ENCODE assay signal across 17 mouse cellular contexts in the genomic region with DNA sequence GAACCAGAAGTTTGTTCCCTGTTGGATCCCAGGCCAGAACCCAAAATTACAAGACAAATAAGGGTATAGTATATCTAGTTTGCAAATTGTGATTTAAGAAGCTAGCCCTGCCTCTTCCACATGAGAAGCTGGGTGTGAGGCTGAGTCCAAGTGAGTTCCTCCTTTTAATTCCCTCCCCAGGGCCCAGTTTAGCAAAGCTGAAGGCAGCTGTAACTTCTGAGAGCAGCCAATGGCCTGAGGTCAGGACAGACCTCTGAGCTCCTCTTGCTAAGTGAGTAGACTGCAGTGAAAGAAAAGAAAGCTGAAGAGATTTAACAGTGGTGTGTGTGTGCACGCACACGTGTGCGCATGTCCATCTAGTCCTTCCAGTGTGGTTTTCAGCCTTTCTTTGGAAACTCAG. TPM values are rescaled to one million over a fixed set of nuclear protein-coding genes. Genes with fewer than 3 reads are reported as not detected.
DNase-seq lines count a peak whose midpoint lies in the region; ATAC-seq and TF ChIP-seq lines count a peak whose summit lies in the region.
"Had no signal": no experiment of that assay in that cellular context is flagged by ENCODE, and none has a peak within 500 bp of the region (broad histone marks: within the 10 kb centered on the region; RNA-seq: fewer than 3 reads in every experiment).

No protein-coding gene starts in this region.

- WGBS in heart, embryonic 13.5 days = 94% methylated on average over 3 of the region's 3 CpGs
- WGBS in heart, embryonic 10.5 days = 95% methylated on average over 3 of the region's 3 CpGs
- WGBS in midbrain, embryonic 14.5 days = 66% methylated on average over 3 of the region's 3 CpGs
- 56% methylated on average over 3 of the region's 3 CpGs for WGBS in midbrain, postnatal 0 days
- 79% methylated on average over 3 of the region's 3 CpGs for WGBS in limb, embryonic 12.5 days

- H3K27me3 ChIP-seq in heart, embryonic 13.5 days (replicated peaks) = no peaks in the 10 kb centered on the region
- no peaks in the 10 kb centered on the region for H3K27me3 ChIP-seq in heart, embryonic 10.5 days (ENCODE audit: insufficient read depth, poor library complexity, severe bottlenecking)
- H3K27me3 ChIP-seq in midbrain, embryonic 14.5 days (ENCODE audit: control insufficient read depth, insufficient read depth, low read length) = no peaks in the 10 kb centered on the region
- H3K27me3 ChIP-seq in midbrain, postnatal 0 days (ENCODE audit: insufficient read depth, low read length) = no peaks in the 10 kb centered on the region
- H3K27me3 ChIP-seq in limb, embryonic 12.5 days = no peaks in the 10 kb centered on the region
- H3K27me3 ChIP-seq: midbrain, embryonic 12.5 days; neural tube, embryonic 15.5 days had no signal

- H3K9me3 ChIP-seq in heart, embryonic 13.5 days = no peaks in the 10 kb centered on the region
- H3K9me3 ChIP-seq in heart, embryonic 10.5 days = no peaks in the 10 kb centered on the region
- no peaks in the 10 kb centered on the region for H3K9me3 ChIP-seq in midbrain, embryonic 14.5 days (ENCODE audit: control insufficient read depth, low read length)
- H3K9me3 ChIP-seq in midbrain, postnatal 0 days (ENCODE audit: low read length) = no peaks in the 10 kb centered on the region
- H3K9me3 ChIP-seq in limb, embryonic 12.5 days = no peaks in the 10 kb centered on the region
- H3K9me3 ChIP-seq: midbrain, embryonic 12.5 days; neural tube, embryonic 15.5 days had no signal

- no peak overlapping the region for H3K27ac ChIP-seq in heart, embryonic 13.5 days (replicated peaks)
- no peak overlapping the region for H3K27ac ChIP-seq in heart, embryonic 10.5 days
- H3K27ac ChIP-seq in midbrain, embryonic 14.5 days (replicated peaks; ENCODE audit: low read depth, low read length) = no peak overlapping the region; the same call in 1 of the 2 replicates
- H3K27ac ChIP-seq in midbrain, postnatal 0 days (ENCODE audit: low read depth, low read length) = no peak overlapping the region
- H3K27ac ChIP-seq in limb, embryonic 12.5 days = peak overlapping the region; percentile 77
- H3K27ac ChIP-seq: midbrain, embryonic 12.5 days; neural tube, embryonic 15.5 days had no signal

- peaks cover 47% of the 10 kb centered on the region for H3K4me1 ChIP-seq in heart, embryonic 13.5 days
- H3K4me1 ChIP-seq in heart, embryonic 10.5 days = peaks cover 43% of the 10 kb centered on the region
- H3K4me1 ChIP-seq in midbrain, embryonic 14.5 days (ENCODE audit: control insufficient read depth, insufficient read depth, low read length) = 0 out of 2 replicates have a peak, but pooled peaks cover 12% of the 10 kb centered on the region
- peaks cover 5% of the 10 kb centered on the region; the same call in 1 of the 2 replicates for H3K4me1 ChIP-seq in midbrain, postnatal 0 days (ENCODE audit: insufficient read depth, low read length)
- H3K4me1 ChIP-seq in limb, embryonic 12.5 days (replicated peaks) = peaks cover 60% of the 10 kb centered on the region

- no peak overlapping the region for H3K4me3 ChIP-seq in heart, embryonic 13.5 days
- no peak overlapping the region for H3K4me3 ChIP-seq in heart, embryonic 10.5 days
- no peak overlapping the region for H3K4me3 ChIP-seq in midbrain, embryonic 14.5 days (replicated peaks; ENCODE audit: low read depth, low read length)
- H3K4me3 ChIP-seq in midbrain, postnatal 0 days (ENCODE audit: low read depth, low read length) = no peak overlapping the region
- no peak overlapping the region for H3K4me3 ChIP-seq in limb, embryonic 12.5 days (replicated peaks)
- H3K4me3 ChIP-seq: midbrain, embryonic 12.5 days; neural tube, embryonic 15.5 days had no signal

- no peaks in the 10 kb centered on the region for H3K36me3 ChIP-seq in heart, embryonic 13.5 days
- 0 out of 2 replicates have a peak, but pooled peaks cover under 1% of the 10 kb centered on the region for H3K36me3 ChIP-seq in heart, embryonic 10.5 days
- no peaks in the 10 kb centered on the region for H3K36me3 ChIP-seq in midbrain, embryonic 14.5 days (ENCODE audit: control insufficient read depth, insufficient read depth, low read length)
- H3K36me3 ChIP-seq in midbrain, postnatal 0 days (ENCODE audit: insufficient read depth, low read length) = no peaks in the 10 kb centered on the region
- no peaks in the 10 kb centered on the region for H3K36me3 ChIP-seq in limb, embryonic 12.5 days
- H3K36me3 ChIP-seq: midbrain, embryonic 12.5 days; neural tube, embryonic 15.5 days had no signal

- no peak for DNase-seq in heart, embryonic 10.5 days (ENCODE audit: low spot score)
- DNase-seq in midbrain, embryonic 14.5 days = peak; percentile 21
- no peak for DNase-seq in midbrain, postnatal 0 days (ENCODE audit: low spot score)
- no peak for DNase-seq in embryo, embryonic 10 days (ENCODE audit: low spot score)
- DNase-seq in thymus, postnatal 4 days = no peak
- DNase-seq: embryo, embryonic 11 days; gastrocnemius, postnatal 36 days; kidney, postnatal 36 days; lung, adult 2 months; right cerebral cortex, adult 18-20 months; thymus, postnatal 25 days had no signal

- no peak overlapping the region for H3K4me2 ChIP-seq in heart, embryonic 13.5 days
- no peak overlapping the region for H3K4me2 ChIP-seq in midbrain, embryonic 14.5 days (ENCODE audit: low read length)
- H3K4me2 ChIP-seq in midbrain, postnatal 0 days (ENCODE audit: low read depth, low read length, poor library complexity, severe bottlenecking) = no peak overlapping the region
- no peak overlapping the region for H3K4me2 ChIP-seq in limb, embryonic 12.5 days
- H3K4me2 ChIP-seq: midbrain, embryonic 12.5 days; neural tube, embryonic 15.5 days had no signal

- 0 out of 2 replicates have a peak overlapping the region, but pooled peaks have one; percentile 28 for H3K9ac ChIP-seq in heart, embryonic 13.5 days
- no peak overlapping the region; the same call in 1 of the 2 replicates for H3K9ac ChIP-seq in midbrain, embryonic 14.5 days (replicated peaks; ENCODE audit: low read length)
- no peak overlapping the region for H3K9ac ChIP-seq in midbrain, postnatal 0 days (replicated peaks; ENCODE audit: low read length, poor library complexity, severe bottlenecking)
- H3K9ac ChIP-seq in limb, embryonic 12.5 days (replicated peaks) = no peak overlapping the region
- H3K9ac ChIP-seq: midbrain, embryonic 12.5 days; neural tube, embryonic 15.5 days had no signal

- no peak for ATAC-seq in heart, embryonic 13.5 days (ENCODE audit: extremely low read depth, insufficient number of reproducible peaks, low FRiP score, low TSS enrichment)
- ATAC-seq in midbrain, embryonic 14.5 days (ENCODE audit: low FRiP score, low TSS enrichment) = no peak
- ATAC-seq in midbrain, postnatal 0 days (ENCODE audit: low FRiP score) = no peak
- ATAC-seq in limb, embryonic 12.5 days (ENCODE audit: insufficient number of reproducible peaks, insufficient read depth, low FRiP score, low TSS enrichment, low read depth) = no peak
- ATAC-seq: CD4-positive, CD25-positive, alpha-beta regulatory T cell, adult 4 months; forebrain, embryonic 14.5 days had no signal

- no peak for TF ChIP-seq CTCF in midbrain, postnatal 0 days (IDR thresholded peaks at IDR 0.05)

RNA-seq across cellular contexts. Expression of a gene that starts 41.6 kb away (rescaled TPM):
- 26.4 and 29.9 TPM in 2 replicates for polyA plus RNA-seq in heart, embryonic 13.5 days (2015; fragmentation: Nextera tagmentation; extraction: Ambion mirVana)
- polyA plus RNA-seq in heart, embryonic 10.5 days (2016; fragmentation: Nextera tagmentation; extraction: Ambion mirVana) = 36.5 and 42.3 TPM in 2 replicates
- 7.1 and 8.4 TPM in 2 replicates for polyA plus RNA-seq in midbrain, embryonic 14.5 days (2014; fragmentation: Nextera tagmentation; extraction: Ambion mirVana)
- 6.5 and 8.7 TPM in 2 replicates for total RNA-seq in midbrain, postnatal 0 days (2014; rRNA removed)
- polyA plus RNA-seq in midbrain, postnatal 0 days (2015; fragmentation: Nextera tagmentation; extraction: Ambion mirVana) = 9.8 and 11.7 TPM in 2 replicates
- polyA plus RNA-seq in limb, embryonic 12.5 days (2016; fragmentation: Nextera tagmentation; extraction: Ambion mirVana) = 30.3 and 31.5 TPM in 2 replicates

RNA-seq across cellular contexts. Expression of a gene that starts 45.9 kb away (rescaled TPM):
- polyA plus RNA-seq in heart, embryonic 13.5 days (2015; fragmentation: Nextera tagmentation; extraction: Ambion mirVana) = 8.6 and 10.4 TPM in 2 replicates
- 14.4 and 21.0 TPM in 2 replicates for polyA plus RNA-seq in heart, embryonic 10.5 days (2016; fragmentation: Nextera tagmentation; extraction: Ambion mirVana)
- polyA plus RNA-seq in midbrain, embryonic 14.5 days (2014; fragmentation: Nextera tagmentation; extraction: Ambion mirVana) = 16.2 and 19.9 TPM in 2 replicates
- total RNA-seq in midbrain, postnatal 0 days (2014; rRNA removed) = 62.9 and 79.2 TPM in 2 replicates
- 18.4 and 19.4 TPM in 2 replicates for polyA plus RNA-seq in midbrain, postnatal 0 days (2015; fragmentation: Nextera tagmentation; extraction: Ambion mirVana)
- polyA plus RNA-seq in limb, embryonic 12.5 days (2016; fragmentation: Nextera tagmentation; extraction: Ambion mirVana) = 53.7 and 58.9 TPM in 2 replicates
